In genomic region chr4:145280966-145281365, GRCm38 (mm10) we compare ENCODE assay signal across 18 mouse cellular contexts. TPM values are rescaled to one million over a fixed set of nuclear protein-coding genes. Genes with fewer than 3 reads are reported as not detected.
DNase-seq lines count a peak whose midpoint lies in the region; ATAC-seq and TF ChIP-seq lines count a peak whose summit lies in the region.
"Had no signal": no experiment of that assay in that cellular context is flagged by ENCODE, and none has a peak within 500 bp of the region (broad histone marks: within the 10 kb centered on the region; RNA-seq: fewer than 3 reads in every experiment).

No protein-coding gene starts in this region.

- DNase-seq in gastrocnemius, adult 18-20 months (ENCODE audit: low spot score): peak; percentile 63
- DNase-seq in gastrocnemius, postnatal 10 days: no peak
- DNase-seq in NIH3T3 (ENCODE audit: low read depth): peak; percentile 70
- no peak for DNase-seq in liver, embryonic 13.5 days
- no peak for DNase-seq in frontal cortex, postnatal 36 days (ENCODE audit: low spot score in 2 of 2)
- no peak for DNase-seq in thymus, postnatal 25 days
- DNase-seq: cerebellum, adult 18-20 months; midbrain, embryonic 14.5 days; right cerebral cortex, postnatal 4 days had no signal

- no peak overlapping the region for H3K9ac ChIP-seq in intestine, postnatal 0 days (ENCODE audit: low read depth, low read length)
- H3K9ac ChIP-seq in liver, embryonic 13.5 days: no peak overlapping the region
- H3K9ac ChIP-seq: limb, embryonic 15.5 days; neural tube, embryonic 13.5 days had no signal

- H3K4me3 ChIP-seq in intestine, postnatal 0 days (ENCODE audit: low read depth, low read length): no peak overlapping the region
- H3K4me3 ChIP-seq in liver, embryonic 13.5 days (replicated peaks): no peak overlapping the region
- H3K4me3 ChIP-seq: embryonic facial prominence, embryonic 10.5 days; heart, embryonic 10.5 days; limb, embryonic 15.5 days; neural tube, embryonic 13.5 days had no signal

- H3K9me3 ChIP-seq in intestine, postnatal 0 days (ENCODE audit: control insufficient read depth): no peaks in the 10 kb centered on the region
- H3K9me3 ChIP-seq in liver, embryonic 13.5 days (replicated peaks): no peaks in the 10 kb centered on the region
- H3K9me3 ChIP-seq: embryonic facial prominence, embryonic 10.5 days; heart, embryonic 10.5 days; limb, embryonic 15.5 days; neural tube, embryonic 13.5 days had no signal

- H3K4me2 ChIP-seq in intestine, postnatal 0 days (replicated peaks; ENCODE audit: low read depth): no peak overlapping the region
- no peak overlapping the region for H3K4me2 ChIP-seq in liver, embryonic 13.5 days
- H3K4me2 ChIP-seq: limb, embryonic 15.5 days; neural tube, embryonic 13.5 days had no signal

- peak; percentile 55; the same call in 1 of the 2 replicates for ATAC-seq in intestine, postnatal 0 days
- ATAC-seq in liver, embryonic 13.5 days (ENCODE audit: low read depth): peak; percentile 75
- ATAC-seq in CD4-positive, CD25-positive, alpha-beta regulatory T cell, adult 4 months: no peak
- ATAC-seq: activated CD4-positive, CD25-positive, alpha-beta regulatory T cell, adult 4 months had no signal

- WGBS in intestine, postnatal 0 days: 63% methylated on average over 6 of the region's 6 CpGs
- 63% methylated on average over 6 of the region's 6 CpGs for WGBS in liver, embryonic 13.5 days (ENCODE audit: insufficient replicate concordance)

- no peak overlapping the region for H3K27ac ChIP-seq in intestine, postnatal 0 days (ENCODE audit: low read depth, low read length)
- peak overlapping the region; percentile 58 for H3K27ac ChIP-seq in liver, embryonic 13.5 days
- H3K27ac ChIP-seq: embryonic facial prominence, embryonic 10.5 days; heart, embryonic 10.5 days; limb, embryonic 15.5 days; neural tube, embryonic 13.5 days had no signal

- no peaks in the 10 kb centered on the region for H3K36me3 ChIP-seq in intestine, postnatal 0 days (ENCODE audit: control insufficient read depth, insufficient read depth)
- H3K36me3 ChIP-seq in liver, embryonic 13.5 days: no peaks in the 10 kb centered on the region
- H3K36me3 ChIP-seq: embryonic facial prominence, embryonic 10.5 days; G1E; heart, embryonic 10.5 days; limb, embryonic 15.5 days; neural tube, embryonic 13.5 days had no signal

- H3K4me1 ChIP-seq in intestine, postnatal 0 days (replicated peaks; ENCODE audit: control insufficient read depth, insufficient read depth, low read length): no peaks in the 10 kb centered on the region
- H3K4me1 ChIP-seq in liver, embryonic 13.5 days (replicated peaks): 0 out of 2 replicates have a peak, but pooled peaks cover 3% of the 10 kb centered on the region
- H3K4me1 ChIP-seq: embryonic facial prominence, embryonic 10.5 days; heart, embryonic 10.5 days; limb, embryonic 15.5 days; neural tube, embryonic 13.5 days had no signal

- H3K27me3 ChIP-seq in intestine, postnatal 0 days (replicated peaks; ENCODE audit: control insufficient read depth, insufficient read depth, low read length): no peaks in the 10 kb centered on the region
- H3K27me3 ChIP-seq in liver, embryonic 13.5 days: no peaks in the 10 kb centered on the region
- H3K27me3 ChIP-seq: limb, embryonic 15.5 days; neural tube, embryonic 13.5 days had no signal

- no peak for TF ChIP-seq CTCF in intestine, postnatal 0 days (IDR thresholded peaks at IDR 0.05; ENCODE audit: low read depth)

RNA-seq across cellular contexts. Expression of gene Tnfrsf8, which starts 34.0 kb away (rescaled TPM):
- not detected for total RNA-seq in gastrocnemius, adult 18-20 months (2021)
- total RNA-seq in gastrocnemius, postnatal 10 days (2021): under 1 TPM; 0.23 to 0.47 TPM
- polyA plus RNA-seq in intestine, postnatal 0 days (2015; fragmentation: Nextera tagmentation; extraction: Ambion mirVana): 0.04 and 0.08 TPM in 2 replicates
- polyA plus RNA-seq in liver, embryonic 13.5 days (2015; fragmentation: Nextera tagmentation; extraction: Ambion mirVana): 0.06 TPM in 1 of 2 replicates, not detected in the other
- 10 to 100 TPM; 11.5 to 26.5 TPM for polyA plus RNA-seq in CD4-positive, CD25-positive, alpha-beta regulatory T cell, adult 4 months (2017; shearing (Covaris generic))
- polyA plus RNA-seq: embryonic facial prominence, embryonic 10.5 days; forebrain, embryonic 11.5 days; G1E; heart, embryonic 10.5 days; neural tube, embryonic 13.5 days had no signal

RNA-seq across cellular contexts. Expression of gene Tnfrsf1b, which starts 34.3 kb away (rescaled TPM):
- 1 to 10 TPM; 1.5 to 2.9 TPM for total RNA-seq in gastrocnemius, adult 18-20 months (2021)
- total RNA-seq in gastrocnemius, postnatal 10 days (2021): 1 to 10 TPM; 4.4 to 5.8 TPM
- polyA plus RNA-seq in intestine, postnatal 0 days (2015; fragmentation: Nextera tagmentation; extraction: Ambion mirVana): 2.8 and 2.9 TPM in 2 replicates
- polyA plus RNA-seq in liver, embryonic 13.5 days (2015; fragmentation: Nextera tagmentation; extraction: Ambion mirVana): 4.1 and 4.8 TPM in 2 replicates
- 100 to 1,000 TPM; 115 to 174 TPM for polyA plus RNA-seq in CD4-positive, CD25-positive, alpha-beta regulatory T cell, adult 4 months (2017; shearing (Covaris generic))
- total RNA-seq: G1E had no signal
- polyA plus RNA-seq: G1E had no signal

Comparison
In these comparisons a context has a peak if more than half of its experiments do, and no peak if none do; other contexts are left out.
1. DNase-seq: peak in gastrocnemius, adult 18-20 months (single experiment) and NIH3T3 (single experiment); none in gastrocnemius, postnatal 10 days (single experiment), liver, embryonic 13.5 days (single experiment), frontal cortex, postnatal 36 days (0 of 2) and thymus, postnatal 25 days (single experiment).
2. RNA of gene Tnfrsf8, which starts 34.0 kb away (polyA plus RNA-seq): 11.5 to 26.5 TPM in CD4-positive, CD25-positive, alpha-beta regulatory T cell, adult 4 months; 0.04 to 0.08 TPM in intestine, postnatal 0 days and 0.06 TPM in liver, embryonic 13.5 days; every median in the first group is over 10 times any median in the second.
3. RNA of gene Tnfrsf1b, which starts 34.3 kb away (polyA plus RNA-seq): 115 to 174 TPM in CD4-positive, CD25-positive, alpha-beta regulatory T cell, adult 4 months; 4.1 to 4.8 TPM in liver, embryonic 13.5 days and 2.8 to 2.9 TPM in intestine, postnatal 0 days; every median in the first group is over 10 times any median in the second.